Mouse (Mus musculus): ENCODE data around the gene Gm17584.
"Not testable (repeated sequence)": the region's sequence is repeated elsewhere in the genome, so short reads cannot be mapped to it uniquely, and the experiment has no call there.

Gm17584 gene

DNA sequence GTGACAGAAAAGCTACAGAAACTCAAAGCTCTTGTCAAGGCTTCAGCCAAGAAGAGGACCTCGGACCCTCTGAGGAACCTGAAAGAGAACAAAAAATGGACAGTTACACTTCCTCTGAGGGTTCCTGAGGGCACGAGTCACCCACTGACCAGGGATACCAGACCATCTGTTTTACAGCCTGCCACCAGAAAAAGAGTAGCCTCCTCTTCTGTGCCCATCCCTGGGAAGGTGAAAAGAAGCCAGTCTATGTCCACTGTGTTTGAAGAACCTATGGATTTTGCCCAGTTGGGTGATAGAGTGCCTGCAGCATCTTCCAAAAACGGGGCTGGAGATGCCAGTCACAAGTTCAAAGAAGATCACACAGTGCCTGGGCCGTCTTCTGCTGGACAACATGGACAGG, at the start of gene Gm17584:
Gm17584 (plus strand) TSS at position 301 of the 400 bp plus-strand sequence.
- not testable (repeated sequence) for DNase-seq (ENCODE audit: low spot score)
